Mouse (Mus musculus): ENCODE measurements around the gene Gm49384.
"Not testable (repeated sequence)": the region's sequence is repeated elsewhere in the genome, so short reads cannot be mapped to it uniquely, and the experiment has no call there.

Gene Gm49384

DNA sequence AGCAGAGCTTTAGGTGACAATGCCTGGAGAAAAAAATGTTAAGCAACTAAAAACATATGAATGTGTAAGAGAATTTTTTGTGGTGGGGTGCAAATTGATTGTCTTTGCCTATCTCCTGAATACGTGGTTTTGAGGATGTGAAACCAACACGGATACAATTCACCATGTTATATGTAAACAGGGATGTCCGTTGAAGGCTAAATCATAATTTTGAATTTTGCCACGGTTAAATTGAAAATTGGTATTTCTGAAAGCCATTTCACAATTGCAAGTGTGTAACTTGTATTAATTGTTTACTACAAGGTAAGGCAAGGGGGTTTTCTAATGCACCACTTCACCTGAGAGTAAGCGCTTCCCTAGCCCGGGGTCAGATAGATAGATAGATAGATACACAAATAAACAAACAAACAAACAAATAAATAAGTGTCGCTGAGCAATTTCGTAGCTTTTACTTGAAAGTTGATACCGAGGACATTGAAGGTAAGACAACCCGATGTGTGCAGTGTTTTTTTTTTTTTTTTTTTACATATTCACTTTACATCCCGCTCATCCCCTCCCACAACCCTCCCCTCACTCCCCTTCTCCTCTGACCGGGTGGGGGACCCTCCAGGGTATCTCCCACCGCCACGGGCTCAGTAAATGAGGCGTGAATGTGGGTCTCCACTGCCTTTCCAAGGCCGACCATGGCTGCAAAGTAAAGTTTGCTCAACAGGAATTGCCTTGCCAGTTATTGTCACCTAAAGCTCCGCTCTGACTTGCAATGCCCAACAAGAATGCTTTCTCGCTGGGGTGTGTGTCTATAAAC, 36.2 kb downstream of the Gm49384 start:
- no peak for DNase-seq (ENCODE audit: low read depth, low spot score)

GRCm38 (mm10) chr12:69166861-69167581, 37.0 kb downstream of the Gm49384 start:
- DNase-seq (ENCODE audit: low read depth, low spot score): not testable (repeated sequence)

- DNase-seq (ENCODE audit: low read depth, low spot score): peak; percentile 60
Observed at GRCm38 (mm10) chr12:69164904-69165303, 39.2 kb downstream of the Gm49384 start.

DNA sequence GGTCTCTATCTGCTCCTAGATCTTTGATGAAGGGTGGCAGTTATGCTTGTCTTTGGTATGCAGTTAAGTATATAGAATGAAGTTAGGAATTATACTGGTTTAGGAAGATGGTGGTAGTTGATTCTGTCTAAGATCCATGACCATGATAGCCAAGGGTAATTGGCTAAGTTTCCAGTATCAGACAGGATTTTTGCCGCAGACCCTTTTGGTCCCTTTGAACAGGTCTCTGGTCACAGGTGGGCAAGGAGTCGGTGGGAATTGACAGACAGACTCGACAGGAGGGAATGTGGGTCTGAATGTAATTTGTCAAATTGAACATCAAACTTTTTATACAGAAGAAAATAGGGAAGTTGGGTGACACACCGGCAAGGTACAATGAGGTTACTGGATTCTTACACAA, 40.5 kb downstream of the Gm49384 start:
- not testable (repeated sequence) for DNase-seq (ENCODE audit: low read depth, low spot score)

DNA sequence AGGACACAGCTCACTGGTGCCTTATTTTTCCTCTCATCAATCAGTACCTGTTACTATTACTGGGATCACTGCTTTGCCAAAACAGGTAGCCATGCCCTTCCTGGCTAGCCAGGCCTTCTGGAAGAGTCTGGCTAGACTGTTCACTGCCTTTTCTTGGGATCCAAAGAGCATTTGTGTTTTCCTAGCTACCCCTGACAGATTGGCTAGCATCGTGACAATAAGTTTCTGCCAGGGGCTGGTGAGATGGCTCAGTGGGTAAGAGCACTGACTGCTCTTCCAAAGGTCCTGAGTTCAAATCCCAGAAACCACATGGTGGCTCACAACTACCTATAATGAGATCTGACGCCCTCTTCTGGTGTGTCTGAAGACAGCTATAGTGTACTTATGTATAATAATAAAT, 43.4 kb downstream of the Gm49384 start:
- not testable (repeated sequence) for DNase-seq (ENCODE audit: low read depth, low spot score)

GRCm38 (mm10) chr12:69159578-69159940, 44.5 kb downstream of the Gm49384 start:
- peak; percentile 86 for DNase-seq (ENCODE audit: low read depth, low spot score)

GRCm38 (mm10) chr12:69158765-69159577, 45.1 kb downstream of the Gm49384 start, which contains the start of gene Rps29:
Rps29 (minus strand) TSS chr12:69159186.
- DNase-seq (ENCODE audit: low read depth, low spot score): peak; percentile 100

GRCm38 (mm10) chr12:69158366-69158764, 45.7 kb downstream of the Gm49384 start:
- no peak for DNase-seq (ENCODE audit: low read depth, low spot score)

DNA sequence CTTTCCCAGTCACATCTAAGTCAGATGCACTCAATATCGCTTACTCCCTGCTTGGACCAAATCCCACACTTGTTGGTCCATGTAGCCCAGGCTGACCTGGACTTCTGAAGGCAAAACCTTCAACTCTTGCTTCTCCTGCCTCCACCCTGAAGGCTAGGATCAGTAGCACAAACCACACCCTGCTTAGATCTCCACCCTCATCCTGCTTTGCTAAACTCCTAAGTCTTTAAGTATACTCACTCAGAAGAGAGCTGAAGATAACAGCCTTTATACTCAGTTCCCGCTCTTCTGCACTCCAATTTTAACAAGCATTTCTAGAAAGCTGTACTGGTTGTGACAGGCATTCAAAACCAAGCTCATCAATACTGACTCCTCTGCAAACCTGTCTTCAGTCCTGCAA, 47.0 kb downstream of the Gm49384 start:
- no peak for DNase-seq (ENCODE audit: low read depth, low spot score)

- no peak for DNase-seq (ENCODE audit: low read depth, low spot score)
Observed at GRCm38 (mm10) chr12:69156436-69156835, 47.6 kb downstream of the Gm49384 start.

DNA sequence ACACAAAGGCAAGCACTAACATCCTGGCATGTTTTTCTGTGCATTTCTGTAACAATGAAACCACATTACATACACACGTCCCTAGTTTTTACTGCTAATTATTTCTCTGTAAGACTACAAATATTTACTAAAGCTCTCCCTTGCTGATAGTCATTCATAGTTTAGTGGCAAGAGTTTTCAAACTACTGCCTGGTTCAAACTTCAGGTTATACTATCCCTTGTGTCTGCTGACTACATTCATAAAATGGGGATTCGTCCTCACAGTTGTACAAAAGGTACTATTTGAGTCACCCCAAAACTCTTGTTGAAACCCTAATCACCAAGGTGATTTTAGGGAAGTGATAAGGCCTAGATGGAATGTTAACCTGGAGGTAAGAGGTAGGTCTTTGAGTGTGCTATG, 48.1 kb downstream of the Gm49384 start:
- no peak for DNase-seq (ENCODE audit: low read depth, low spot score)

GRCm38 (mm10) chr12:69150049-69150448, 54.0 kb downstream of the Gm49384 start:
- DNase-seq (ENCODE audit: low read depth, low spot score): no peak

- DNase-seq (ENCODE audit: low read depth, low spot score): no peak
Observed at GRCm38 (mm10) chr12:69147166-69147735, 56.8 kb downstream of the Gm49384 start.

DNA sequence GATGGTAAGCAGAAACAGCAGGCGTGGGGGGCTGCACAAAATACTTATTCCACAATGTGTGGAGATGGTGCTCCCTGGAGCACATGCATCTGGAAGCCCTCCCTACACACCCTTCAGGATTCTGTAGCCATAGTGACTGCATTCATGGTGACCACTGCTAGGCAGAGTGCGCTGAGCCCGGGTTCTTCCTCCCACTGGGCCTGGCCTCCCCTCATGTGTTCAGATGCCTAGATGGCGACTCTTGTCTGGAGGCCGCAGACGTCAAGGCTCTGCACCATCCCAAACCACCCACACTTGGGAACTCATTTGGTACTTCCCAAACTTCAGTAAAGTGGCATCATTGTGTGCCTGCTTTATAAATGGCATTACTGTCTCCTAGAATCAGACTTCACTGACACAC, 60.6 kb downstream of the Gm49384 start:
- DNase-seq (ENCODE audit: low read depth, low spot score): no peak

- no peak for DNase-seq (ENCODE audit: low read depth, low spot score)
Observed at GRCm38 (mm10) chr12:69139841-69140240, 64.2 kb downstream of the Gm49384 start.

Data from CD4-positive, CD25-positive, alpha-beta regulatory T cell, adult 2 months (primary cell).